Mouse (Mus musculus): ENCODE data around the gene Olfr1006. TPM values are rescaled to one million over a fixed set of nuclear protein-coding genes. Genes with fewer than 3 reads are reported as not detected.
"Not testable (repeated sequence)": the region's sequence is repeated elsewhere in the genome, so short reads cannot be mapped to it uniquely, and the experiment has no call there.

The Olfr1006 gene
- polyA plus RNA-seq (2015; fragmentation: Nextera tagmentation; extraction: Ambion mirVana): not detected in 2 replicates

- Histone ChIP-seq H3K9ac (no peak within 1 kb of the TSS), H3K4me2 (no peak within 1 kb of the TSS), H3K4me3 (no peak within 1 kb of the TSS), H3K4me1 (no peaks in the 10 kb centered on the region), H3K27ac (no peak within 1 kb of the TSS), H3K27me3 (no peaks in the 10 kb centered on the region), H3K9me3 (no peaks in the 10 kb centered on the region), H3K36me3 (no peaks in the 10 kb centered on the region)
- no peak for ATAC-seq (ENCODE audit: borderline replicate concordance, extremely low read depth, low FRiP score, low TSS enrichment)
Observed at GRCm38 (mm10) chr2:85678667-85679066, at the start of gene Olfr1006. Gene Olfr1006 (minus strand): TSS chr2:85678767.

- no peaks in the 10 kb centered on the region for H3K9me3 ChIP-seq
- 14% methylated on average over 3 of the region's 3 CpGs for WGBS
- H3K4me3 ChIP-seq: no peak overlapping the region
- no peak overlapping the region for H3K9ac ChIP-seq
- ATAC-seq (ENCODE audit: borderline replicate concordance, extremely low read depth, low FRiP score, low TSS enrichment): no peak
- H3K36me3 ChIP-seq: no peaks in the 10 kb centered on the region
- H3K27me3 ChIP-seq: no peaks in the 10 kb centered on the region
- H3K4me2 ChIP-seq: no peak overlapping the region
- no peaks in the 10 kb centered on the region for H3K4me1 ChIP-seq
- no peak overlapping the region for H3K27ac ChIP-seq
Observed at GRCm38 (mm10) chr2:85725793-85726192, 47.2 kb upstream of the Olfr1006 start.

- no peaks in the 10 kb centered on the region for H3K9me3 ChIP-seq
- H3K9ac ChIP-seq: no peak within 1 kb of the TSS
- no peak within 1 kb of the TSS for H3K4me3 ChIP-seq
- WGBS: 74% methylated on average over 1 of the region's 1 CpGs
- H3K27me3 ChIP-seq: no peaks in the 10 kb centered on the region
- H3K4me1 ChIP-seq: no peaks in the 10 kb centered on the region
- H3K36me3 ChIP-seq: no peaks in the 10 kb centered on the region
- no peak for ATAC-seq (ENCODE audit: borderline replicate concordance, extremely low read depth, low FRiP score, low TSS enrichment)
- H3K27ac ChIP-seq: no peak within 1 kb of the TSS
- H3K4me2 ChIP-seq: no peak within 1 kb of the TSS
Observed at GRCm38 (mm10) chr2:85715119-85715518, 36.6 kb upstream of the Olfr1006 start, which contains the start of gene Olfr1009. Gene Olfr1009 (plus strand): TSS chr2:85715419.

- H3K4me2 ChIP-seq: no peak overlapping the region
- no peak overlapping the region for H3K9ac ChIP-seq
- no peaks in the 10 kb centered on the region for H3K36me3 ChIP-seq
- no peaks in the 10 kb centered on the region for H3K27me3 ChIP-seq
- no peaks in the 10 kb centered on the region for H3K4me1 ChIP-seq
- no peaks in the 10 kb centered on the region for H3K9me3 ChIP-seq
- no peak overlapping the region for H3K27ac ChIP-seq
- no peak for ATAC-seq (ENCODE audit: borderline replicate concordance, extremely low read depth, low FRiP score, low TSS enrichment)
- 20% methylated on average over 1 of the region's 1 CpGs for WGBS
- H3K4me3 ChIP-seq: no peak overlapping the region
Observed at GRCm38 (mm10) chr2:85711159-85711558, 32.6 kb upstream of the Olfr1006 start.

GRCm38 (mm10) chr2:85710680-85711079 lies 32.1 kb upstream of the Olfr1006 start:
- ATAC-seq (ENCODE audit: borderline replicate concordance, extremely low read depth, low FRiP score, low TSS enrichment); H3K4me3 ChIP-seq; H3K27ac ChIP-seq; H3K36me3 ChIP-seq; H3K27me3 ChIP-seq; H3K9me3 ChIP-seq; H3K9ac ChIP-seq; H3K4me1 ChIP-seq; H3K4me2 ChIP-seq: not testable (repeated sequence)
- 46% methylated on average over 2 of the region's 2 CpGs for WGBS

- no peaks in the 10 kb centered on the region for H3K27me3 ChIP-seq
- H3K4me2 ChIP-seq: no peak within 1 kb of the TSS
- H3K9me3 ChIP-seq: no peaks in the 10 kb centered on the region
- ATAC-seq (ENCODE audit: borderline replicate concordance, extremely low read depth, low FRiP score, low TSS enrichment): no peak
- H3K4me3 ChIP-seq: no peak within 1 kb of the TSS
- H3K27ac ChIP-seq: no peak within 1 kb of the TSS
- H3K36me3 ChIP-seq: no peaks in the 10 kb centered on the region
- H3K9ac ChIP-seq: no peak within 1 kb of the TSS
- H3K4me1 ChIP-seq: no peaks in the 10 kb centered on the region
Observed at GRCm38 (mm10) chr2:85689131-85689530, 10.6 kb upstream of the Olfr1006 start, which contains the start of gene Olfr1008. Gene Olfr1008 (plus strand): TSS chr2:85689431.

GRCm38 (mm10) chr2:85664355-85664754 lies 14.2 kb downstream of the Olfr1006 start, which contains the start of gene Olfr154:
Gene Olfr154 (minus strand): TSS chr2:85664455.
- not testable (repeated sequence) for H3K36me3 ChIP-seq; ATAC-seq (ENCODE audit: borderline replicate concordance, extremely low read depth, low FRiP score, low TSS enrichment); H3K4me1 ChIP-seq; H3K27me3 ChIP-seq; H3K4me2 ChIP-seq; H3K27ac ChIP-seq; H3K4me3 ChIP-seq; H3K9me3 ChIP-seq; H3K9ac ChIP-seq

GRCm38 (mm10) chr2:85650604-85651003 lies 28.0 kb downstream of the Olfr1006 start, which contains the start of gene Olfr1002:
Gene Olfr1002 (minus strand): TSS chr2:85650704.
- no peak within 1 kb of the TSS for H3K27ac ChIP-seq

More at GRCm38 (mm10) chr2:85650604-85651003, 28.0 kb downstream of the Olfr1006 start, which contains the start of gene Olfr1002:
- Histone ChIP-seq H3K4me1 (no peaks in the 10 kb centered on the region), H3K9me3 (no peaks in the 10 kb centered on the region), H3K4me3 (no peak within 1 kb of the TSS), H3K9ac (no peak within 1 kb of the TSS), H3K27me3 (no peaks in the 10 kb centered on the region), H3K4me2 (no peak within 1 kb of the TSS), H3K36me3 (no peaks in the 10 kb centered on the region)
- ATAC-seq (ENCODE audit: borderline replicate concordance, extremely low read depth, low FRiP score, low TSS enrichment): no peak
- 85% methylated on average over 1 of the region's 1 CpGs for WGBS

Other genes starting within 250 kb of the Olfr1006 start
- not detected in 2 replicates for gene Olfr994, start 242.3 kb downstream of the Olfr1006 start, polyA plus RNA-seq (2015; fragmentation: Nextera tagmentation; extraction: Ambion mirVana)
- gene Olfr995, start 235.1 kb downstream of the Olfr1006 start, polyA plus RNA-seq (2015; fragmentation: Nextera tagmentation; extraction: Ambion mirVana): not detected in 2 replicates
- gene 4833423E24Rik, start 159.7 kb downstream of the Olfr1006 start, polyA plus RNA-seq (2015; fragmentation: Nextera tagmentation; extraction: Ambion mirVana): 0.34 and 0.50 TPM in 2 replicates
- gene Olfr996, start 99.6 kb downstream of the Olfr1006 start, polyA plus RNA-seq (2015; fragmentation: Nextera tagmentation; extraction: Ambion mirVana): not detected in 2 replicates
- not detected in 2 replicates for gene Olfr998, start 89.8 kb downstream of the Olfr1006 start, polyA plus RNA-seq (2015; fragmentation: Nextera tagmentation; extraction: Ambion mirVana)
- gene Olfr1000, start 66.9 kb downstream of the Olfr1006 start, polyA plus RNA-seq (2015; fragmentation: Nextera tagmentation; extraction: Ambion mirVana): not detected in 2 replicates
- not detected in 2 replicates for gene Olfr1002, start 28.1 kb downstream of the Olfr1006 start, polyA plus RNA-seq (2015; fragmentation: Nextera tagmentation; extraction: Ambion mirVana)
- not detected in 2 replicates for gene Olfr154, start 14.3 kb downstream of the Olfr1006 start, polyA plus RNA-seq (2015; fragmentation: Nextera tagmentation; extraction: Ambion mirVana)
- gene Olfr1008, start 10.7 kb upstream of the Olfr1006 start, polyA plus RNA-seq (2015; fragmentation: Nextera tagmentation; extraction: Ambion mirVana): not detected in 2 replicates
- not detected in 2 replicates for gene Olfr1009, start 36.7 kb upstream of the Olfr1006 start, polyA plus RNA-seq (2015; fragmentation: Nextera tagmentation; extraction: Ambion mirVana)
- gene Olfr1012, start 84.0 kb upstream of the Olfr1006 start, polyA plus RNA-seq (2015; fragmentation: Nextera tagmentation; extraction: Ambion mirVana): not detected in 2 replicates
- gene Olfr1013, start 88.3 kb upstream of the Olfr1006 start, polyA plus RNA-seq (2015; fragmentation: Nextera tagmentation; extraction: Ambion mirVana): not detected in 2 replicates
- not detected in 2 replicates for gene Olfr1014, start 93.9 kb upstream of the Olfr1006 start, polyA plus RNA-seq (2015; fragmentation: Nextera tagmentation; extraction: Ambion mirVana)
- gene Olfr1015, start 103.2 kb upstream of the Olfr1006 start, polyA plus RNA-seq (2015; fragmentation: Nextera tagmentation; extraction: Ambion mirVana): not detected in 2 replicates
- not detected in 2 replicates for gene Olfr1016, start 123.8 kb upstream of the Olfr1006 start, polyA plus RNA-seq (2015; fragmentation: Nextera tagmentation; extraction: Ambion mirVana)
- not detected in 2 replicates for gene Olfr1018, start 139.7 kb upstream of the Olfr1006 start, polyA plus RNA-seq (2015; fragmentation: Nextera tagmentation; extraction: Ambion mirVana)
- not detected in 2 replicates for gene Olfr1019, start 166.7 kb upstream of the Olfr1006 start, polyA plus RNA-seq (2015; fragmentation: Nextera tagmentation; extraction: Ambion mirVana)
- not detected in 2 replicates for gene Olfr1020, start 168.3 kb upstream of the Olfr1006 start, polyA plus RNA-seq (2015; fragmentation: Nextera tagmentation; extraction: Ambion mirVana)
- gene Olfr1022, start 189.8 kb upstream of the Olfr1006 start, polyA plus RNA-seq (2015; fragmentation: Nextera tagmentation; extraction: Ambion mirVana): not detected in 2 replicates
- not detected in 2 replicates for gene Olfr1023, start 206.9 kb upstream of the Olfr1006 start, polyA plus RNA-seq (2015; fragmentation: Nextera tagmentation; extraction: Ambion mirVana)
- gene Olfr1024, start 226.3 kb upstream of the Olfr1006 start, polyA plus RNA-seq (2015; fragmentation: Nextera tagmentation; extraction: Ambion mirVana): not detected in 2 replicates
- not detected in 2 replicates for gene Olfr1025-ps1, start 236.4 kb upstream of the Olfr1006 start, polyA plus RNA-seq (2015; fragmentation: Nextera tagmentation; extraction: Ambion mirVana)
- not detected in 2 replicates for gene Olfr1026, start 242.8 kb upstream of the Olfr1006 start, polyA plus RNA-seq (2015; fragmentation: Nextera tagmentation; extraction: Ambion mirVana)